Mouse (Mus musculus): ENCODE data around the gene Gm49383.

Gm49383 gene

DNA sequence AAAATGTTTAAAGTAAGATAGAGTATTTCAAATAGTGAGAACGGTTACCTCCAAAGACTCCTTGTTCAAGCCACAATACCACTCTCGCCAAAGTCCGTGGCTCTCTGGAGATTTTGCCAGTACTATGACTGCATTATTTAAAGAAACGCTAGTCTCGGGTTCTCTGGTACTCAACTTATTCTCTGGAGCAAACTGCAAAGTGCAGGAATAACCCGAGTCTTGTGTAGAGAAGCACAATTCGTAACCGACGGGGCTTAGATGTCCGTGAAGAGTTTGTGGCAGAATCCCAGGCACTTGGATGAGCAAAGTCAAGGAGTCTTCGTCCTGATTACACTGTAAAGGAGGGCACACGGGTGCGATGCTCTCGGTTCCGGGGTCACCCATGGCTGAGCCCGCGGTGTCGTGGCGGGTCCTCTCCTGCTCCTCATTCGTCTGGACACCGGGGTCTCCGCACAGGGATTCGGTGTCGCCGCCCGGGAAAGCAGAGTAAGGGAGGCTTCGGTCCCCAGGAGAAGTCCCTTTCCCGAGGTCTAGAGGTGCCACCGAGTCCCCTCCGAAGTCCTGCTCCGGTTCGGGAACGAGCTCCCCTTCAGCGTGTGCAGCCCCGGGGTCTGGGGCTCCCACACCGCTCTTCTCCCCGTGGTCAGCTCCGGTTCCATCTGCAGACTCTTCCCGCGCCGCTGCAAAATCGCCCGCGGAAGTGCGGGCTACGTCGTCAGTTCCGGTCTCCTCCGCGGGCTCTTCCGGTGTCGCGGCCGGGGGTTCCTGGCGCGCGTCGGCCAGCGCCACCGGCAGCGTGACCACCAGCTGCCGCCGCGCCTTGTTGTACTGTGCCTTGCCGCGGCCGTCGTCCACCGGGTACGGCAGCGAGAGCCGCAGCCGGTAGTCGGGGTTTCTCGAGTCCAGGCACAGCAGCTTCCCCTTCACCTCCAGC is at the start of gene Gm49383:
Gm49383 (minus strand) TSS at position 661 of the 934 bp plus-strand sequence.
- WGBS, result under 1% methylated on average over 75 of the region's 75 CpGs

DNA sequence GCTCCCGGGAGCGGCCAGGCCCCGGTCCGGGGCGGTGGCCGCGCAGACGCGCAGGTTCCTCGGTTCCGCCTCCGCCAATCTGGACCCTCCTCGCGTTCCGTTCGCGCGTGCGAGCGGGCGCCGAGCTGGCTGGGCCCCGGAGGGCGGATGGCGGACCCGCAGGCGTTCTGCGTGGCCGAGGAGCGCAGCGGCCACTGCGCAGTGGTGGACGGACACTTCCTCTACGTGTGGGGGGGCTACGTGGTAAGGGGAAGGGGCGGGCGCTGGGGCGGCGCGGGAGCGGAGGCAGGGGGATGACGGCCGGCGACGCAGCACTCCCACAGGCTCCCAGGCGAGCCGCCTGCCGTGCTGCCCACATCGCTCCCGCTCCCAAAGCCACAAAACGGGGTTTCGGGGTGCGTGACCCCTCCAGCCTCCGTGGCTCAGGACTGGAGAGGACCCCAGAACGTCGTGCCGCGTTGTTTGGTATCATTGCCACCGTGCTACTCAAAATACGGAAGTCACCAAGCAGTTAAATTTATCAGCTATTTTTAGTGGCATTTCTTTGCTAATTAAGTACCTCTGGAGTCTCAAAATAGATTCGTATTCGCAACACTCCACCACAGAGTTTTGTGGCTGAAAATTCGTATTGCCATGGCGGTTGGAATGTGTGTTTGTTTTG is 45.0 kb upstream of the Gm49383 start:
- 1% methylated on average over 61 of the region's 64 CpGs for WGBS

DNA sequence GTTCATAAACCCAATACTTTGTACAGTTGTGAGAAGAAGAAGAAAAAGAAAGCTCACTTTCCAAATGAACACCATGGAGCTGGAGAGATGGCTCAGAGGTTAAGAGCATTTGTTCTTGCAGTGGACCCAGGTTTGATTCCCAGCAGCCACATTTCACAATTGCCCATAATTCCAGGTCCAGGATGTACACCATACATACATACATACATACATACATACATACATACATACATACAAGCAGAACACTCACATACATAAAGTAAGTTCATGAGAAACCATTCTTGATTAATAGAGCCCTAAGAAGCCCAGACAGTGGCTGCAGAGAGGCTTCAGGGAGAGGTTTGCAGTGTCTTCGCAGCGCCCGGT is 44.5 kb upstream of the Gm49383 start:
- 0% methylated on average over 3 of the region's 3 CpGs for WGBS

DNA sequence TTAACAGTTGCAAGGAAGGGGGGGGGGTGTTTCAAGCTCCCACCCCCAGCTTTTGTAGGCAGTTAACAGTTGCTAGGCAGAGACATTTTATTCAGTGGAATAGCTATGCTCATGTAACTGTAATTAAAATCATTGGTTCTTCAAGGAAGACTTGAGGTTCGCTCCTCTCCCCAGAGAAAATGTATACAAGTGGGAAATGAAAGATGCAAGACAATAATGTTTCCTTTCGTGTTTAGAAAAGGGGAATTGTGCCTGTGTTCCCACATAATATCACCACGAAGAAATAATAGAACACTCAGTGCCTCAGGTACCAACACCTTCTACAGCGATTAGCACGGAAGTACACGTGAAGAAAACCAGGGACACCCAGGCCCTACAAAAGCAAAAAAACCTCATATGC is 44.0 kb upstream of the Gm49383 start, which contains the start of gene Klhdc1:
Klhdc1 (plus strand) TSS at position 301 of the 400 bp plus-strand sequence.
- WGBS, result 40% methylated on average over 6 of the region's 6 CpGs

DNA sequence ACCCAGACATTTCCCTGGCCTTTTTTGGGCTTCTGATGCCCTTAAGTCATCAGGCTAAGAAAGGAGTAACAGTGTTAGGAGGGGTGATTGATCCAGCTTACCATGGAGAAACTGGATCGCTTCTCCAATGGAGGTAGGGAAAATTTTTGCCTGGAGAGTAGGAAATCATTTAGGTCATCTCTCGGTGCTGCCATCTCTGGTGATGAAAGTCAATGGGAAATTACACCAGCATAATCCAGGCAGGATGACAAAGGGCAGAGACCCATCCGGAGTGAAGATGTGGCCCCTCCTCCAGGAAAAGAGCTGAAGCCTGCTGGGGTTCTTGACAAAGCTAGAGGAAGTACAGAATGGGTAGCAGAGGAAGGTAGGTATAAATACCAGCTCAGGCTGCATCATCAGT is 41.4 kb upstream of the Gm49383 start:
- WGBS, result 41% methylated on average over 3 of the region's 3 CpGs

GRCm38 (mm10) chr12:69235782-69236181 is 38.9 kb upstream of the Gm49383 start:
- 85% methylated on average over 6 of the region's 6 CpGs for WGBS

- WGBS, result 58% methylated on average over 2 of the region's 2 CpGs
Observed at GRCm38 (mm10) chr12:69229251-69229650, 32.3 kb upstream of the Gm49383 start.

DNA sequence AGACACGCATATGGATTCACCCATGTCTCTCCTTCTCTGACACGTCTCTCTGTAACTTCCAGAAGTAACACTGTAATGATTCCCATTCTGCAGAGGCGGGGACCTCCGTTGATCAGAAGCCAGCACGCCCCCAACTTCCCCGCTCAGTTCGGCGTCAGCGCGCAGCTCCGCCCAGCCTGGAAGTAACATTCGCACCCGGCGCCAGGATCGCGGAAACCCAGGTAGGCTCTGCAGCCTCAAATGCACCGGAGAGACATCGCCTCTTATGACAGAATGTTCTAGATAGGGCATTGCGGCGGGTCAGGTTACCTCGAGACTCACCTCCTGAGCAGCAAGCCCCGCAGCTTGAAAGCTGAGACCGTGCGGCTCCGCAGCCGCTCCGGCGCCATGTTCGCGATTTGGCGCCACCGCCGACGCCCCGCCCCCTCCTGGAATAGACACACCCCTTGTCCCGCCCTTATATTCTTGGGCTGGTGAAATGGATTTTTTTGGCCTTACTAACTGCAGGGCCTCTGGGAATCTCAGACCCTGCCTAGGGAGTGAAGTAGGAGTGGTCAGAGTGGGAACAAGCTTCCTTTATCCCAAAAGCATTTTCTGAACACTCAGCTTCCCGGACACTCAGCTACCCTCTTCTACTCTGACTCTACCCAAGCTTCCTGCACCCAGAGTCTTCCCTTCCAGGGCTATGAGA is 31.0 kb upstream of the Gm49383 start, which contains the start of gene Pole2:
Pole2 (minus strand) TSS at position 420 of the 691 bp plus-strand sequence.
- under 1% methylated on average over 37 of the region's 37 CpGs for WGBS

DNA sequence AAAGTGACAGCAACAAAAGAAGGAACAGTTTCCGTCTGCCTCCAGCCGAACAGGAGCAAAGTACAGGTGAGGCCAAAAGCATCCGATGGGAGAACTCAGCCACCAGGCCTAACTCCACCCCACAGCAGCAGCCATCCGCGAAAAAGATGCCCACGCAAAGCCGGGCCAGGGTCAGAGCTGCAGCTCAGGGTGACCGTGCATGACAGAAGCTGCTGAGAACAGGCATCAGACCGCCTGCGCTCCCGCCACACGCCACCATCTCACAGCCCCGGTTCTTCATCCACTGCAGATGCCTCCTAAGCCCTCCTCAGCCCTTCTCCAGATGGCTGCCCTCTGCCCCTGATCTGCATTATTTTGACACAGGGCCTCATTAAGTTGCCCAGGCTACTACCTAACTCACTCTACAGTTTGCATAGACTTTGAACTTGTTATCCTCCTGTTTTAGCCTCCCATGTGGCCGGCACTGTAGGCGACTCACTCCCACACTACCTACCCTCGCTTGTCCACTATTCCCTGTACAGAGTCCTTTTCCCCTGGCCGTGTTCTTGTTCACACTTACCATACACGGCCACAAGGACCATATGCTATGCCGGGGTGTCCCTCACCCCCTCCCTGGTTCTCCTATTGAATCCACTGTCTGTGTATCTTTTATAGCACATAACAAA is 23.8 kb upstream of the Gm49383 start:
- WGBS, result 93% methylated on average over 19 of the region's 19 CpGs

GRCm38 (mm10) chr12:69216587-69216986 is 19.7 kb upstream of the Gm49383 start:
- 76% methylated on average over 7 of the region's 7 CpGs for WGBS

DNA sequence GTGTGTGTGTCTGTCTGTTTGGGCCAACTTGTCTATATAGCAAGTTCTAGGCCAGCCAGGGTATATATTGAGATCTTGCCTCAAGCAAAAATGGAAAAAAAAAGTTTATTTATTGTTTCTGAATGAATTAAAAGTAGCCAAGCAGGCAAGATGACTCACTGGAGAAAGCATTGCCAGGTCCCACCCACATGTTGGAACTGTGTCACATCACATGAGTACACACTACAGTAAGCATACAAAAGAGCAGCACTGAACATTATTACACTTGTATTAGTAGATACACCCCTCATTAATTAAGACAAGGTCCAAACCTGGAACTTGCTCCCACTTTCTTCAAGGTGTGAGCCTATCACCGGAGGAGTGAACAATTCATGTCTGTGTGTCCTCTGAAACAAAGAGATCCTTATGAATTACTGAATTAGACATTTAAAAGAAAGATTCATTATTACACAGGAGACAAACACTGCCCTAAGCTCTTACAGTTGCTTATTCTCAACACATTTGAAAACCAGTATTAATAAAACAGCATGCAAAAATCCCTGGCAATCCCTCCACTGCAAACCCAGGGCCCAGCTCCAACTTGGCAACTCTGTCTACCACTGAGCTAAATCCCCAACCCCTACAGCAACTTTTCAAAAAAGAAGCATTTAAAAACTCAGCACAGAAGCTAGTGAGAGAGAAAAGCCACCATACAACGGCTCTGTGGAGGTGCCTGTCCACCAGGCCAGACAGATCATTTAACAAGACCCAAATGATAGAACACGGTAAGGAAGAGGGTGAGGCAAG is 18.3 kb upstream of the Gm49383 start:
- WGBS, result 47% methylated on average over 3 of the region's 3 CpGs

DNA sequence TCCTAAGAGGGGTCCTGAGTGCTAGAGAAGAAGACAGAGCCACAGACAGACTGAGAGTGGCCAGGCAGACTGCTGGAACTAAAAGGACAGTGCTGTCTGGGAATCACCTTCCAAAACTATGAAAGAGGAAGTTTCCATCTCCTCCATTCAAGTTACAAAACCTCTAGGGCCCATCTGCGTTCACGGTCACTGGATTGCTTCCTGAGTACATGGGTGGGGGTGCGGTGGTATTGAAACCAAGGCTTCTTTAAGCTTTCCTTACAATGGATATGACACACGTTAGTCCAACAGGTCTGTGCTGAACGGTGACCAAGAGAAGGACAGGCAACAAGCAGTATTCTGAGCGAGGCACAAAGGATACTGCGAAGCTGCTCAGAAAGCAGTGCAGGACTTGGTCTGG is 17.5 kb upstream of the Gm49383 start:
- 92% methylated on average over 7 of the region's 7 CpGs for WGBS

DNA sequence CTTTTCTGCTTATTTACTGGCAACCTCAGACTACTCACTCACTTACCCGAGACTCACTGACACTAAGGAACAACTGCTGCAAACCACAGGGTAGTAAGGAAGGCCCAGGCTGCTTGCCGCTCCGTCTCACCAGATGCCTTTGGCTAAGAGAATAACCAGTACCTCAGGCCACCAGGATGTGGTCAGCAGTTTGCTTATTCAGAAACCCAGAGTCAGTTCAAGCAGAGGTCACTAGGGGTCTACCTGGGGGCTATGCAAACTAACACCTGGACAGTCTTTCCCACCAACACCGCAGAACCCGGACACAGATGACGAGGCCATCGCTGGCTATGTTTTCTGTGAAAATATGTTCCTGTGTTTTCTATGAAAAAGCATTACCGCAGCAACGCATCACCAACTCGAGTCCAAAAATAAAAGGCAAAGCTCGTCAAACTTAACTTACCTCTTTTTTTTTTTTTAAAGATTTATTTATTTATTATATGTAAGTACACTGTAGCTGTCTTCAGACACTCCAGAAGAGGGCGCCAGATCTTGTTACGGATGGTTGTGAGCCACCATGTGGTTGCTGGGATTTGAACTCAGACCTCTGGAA is 16.4 kb upstream of the Gm49383 start:
- WGBS, result 86% methylated on average over 13 of the region's 13 CpGs

GRCm38 (mm10) chr12:69211057-69211456 is 14.2 kb upstream of the Gm49383 start:
- WGBS, result 65% methylated on average over 5 of the region's 5 CpGs

- 84% methylated on average over 18 of the region's 18 CpGs for WGBS
Observed at GRCm38 (mm10) chr12:69210056-69210979, 13.4 kb upstream of the Gm49383 start.

- WGBS, result 96% methylated on average over 2 of the region's 2 CpGs
Observed at GRCm38 (mm10) chr12:69208520-69208919, 11.6 kb upstream of the Gm49383 start.

GRCm38 (mm10) chr12:69207926-69208325 is 11.0 kb upstream of the Gm49383 start:
- 85% methylated on average over 7 of the region's 7 CpGs for WGBS

- WGBS, result 92% methylated on average over 8 of the region's 8 CpGs
Observed at GRCm38 (mm10) chr12:69207396-69207795, 10.5 kb upstream of the Gm49383 start.
